Mouse (Mus musculus) regulatory T cell (primary cell): ENCODE measurements around the gene Cdh7.
"Not testable (repeated sequence)": the region's sequence is repeated elsewhere in the genome, so short reads cannot be mapped to it uniquely, and the experiment has no call there.

Experiments used
- in situ Hi-C: fragments of 300-600 bp; cut with MboI, MseI; formaldehyde crosslinking; loops from one replicate; pipeline ENCODE4 v1.15.1; 2025; ENCODE audit warnings: high pct_unique_total_duplicates

Cdh7 gene

DNA sequence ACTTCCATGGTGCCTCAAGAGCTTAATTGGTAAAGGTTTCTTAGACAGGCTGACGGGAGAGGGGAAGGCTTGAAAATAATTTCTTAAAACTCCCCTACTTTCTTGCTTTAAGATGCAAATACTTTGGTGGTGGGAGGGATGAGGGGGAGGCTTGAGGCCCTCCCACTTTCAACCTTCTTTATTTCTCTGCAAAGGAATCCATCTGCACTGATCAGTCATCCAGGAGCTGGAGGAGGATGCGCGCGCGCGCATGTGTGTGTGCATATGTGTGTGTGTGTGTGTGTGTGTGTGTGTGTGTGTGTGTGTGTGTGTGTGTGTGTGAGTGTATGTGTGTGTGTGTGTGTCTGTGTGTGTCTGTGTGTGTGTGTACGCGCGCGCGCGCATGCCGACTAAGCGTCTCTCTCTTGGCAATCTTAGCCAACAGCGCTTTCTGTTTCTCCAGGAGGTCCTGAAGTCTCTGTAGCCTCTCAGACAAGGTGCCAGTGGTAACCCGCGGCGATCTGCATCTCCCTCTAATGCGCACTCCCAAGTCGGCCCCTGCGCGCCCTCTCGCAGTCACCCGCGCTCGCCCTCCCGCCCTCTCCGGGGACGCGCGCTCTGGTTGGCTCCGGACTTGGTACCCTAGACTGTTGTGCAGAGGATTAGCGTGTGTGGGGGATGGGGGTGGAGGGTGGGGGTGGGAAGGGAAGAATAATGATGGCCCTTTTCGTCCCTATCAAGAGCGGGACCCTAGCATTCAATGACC, at the start of gene Cdh7:
TSS of gene Cdh7 (plus strand) at position 368 of the 745 bp plus-strand sequence.
- in situ Hi-C loops: no loop called here

DNA sequence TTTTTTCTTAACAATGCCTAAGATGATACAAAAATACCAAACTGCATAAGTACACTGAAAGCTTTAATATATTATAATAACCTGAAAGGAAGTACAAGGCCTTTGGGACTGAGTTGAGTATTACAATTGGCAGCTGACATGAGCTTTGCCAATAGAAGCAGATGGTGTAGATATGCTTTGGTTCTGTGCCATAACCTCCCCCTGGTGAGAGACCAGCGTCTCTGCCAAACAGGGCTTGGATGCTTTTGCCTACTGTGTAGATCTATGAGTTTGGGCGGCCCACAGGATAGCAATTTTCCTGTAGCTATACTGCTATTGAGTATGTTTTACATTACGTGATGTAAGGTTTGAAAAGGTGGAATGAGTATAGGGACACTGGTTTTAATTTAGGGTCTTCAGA, 49.6 kb upstream of the Cdh7 start:
- in situ Hi-C loops: no loop called here

DNA sequence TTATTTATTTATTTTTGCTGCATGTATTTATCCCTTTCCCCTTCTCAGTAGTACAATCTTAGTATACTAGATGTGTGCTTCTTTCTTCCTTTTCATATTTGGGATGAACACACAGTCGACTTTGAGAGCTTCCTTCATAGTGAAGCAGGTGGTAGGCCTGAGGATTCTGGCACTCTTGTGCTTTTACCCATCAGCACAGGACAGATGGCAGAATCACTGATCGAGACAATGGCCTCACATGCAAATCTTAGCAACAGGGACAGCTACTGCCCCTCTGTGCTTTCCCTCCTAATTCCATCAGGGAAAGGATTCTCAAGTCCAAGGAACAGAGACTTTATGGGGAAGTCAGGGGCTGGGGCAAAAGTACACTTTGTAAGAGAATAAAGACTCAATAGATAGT, 33.7 kb upstream of the Cdh7 start:
- in situ Hi-C loops: no loop called here

DNA sequence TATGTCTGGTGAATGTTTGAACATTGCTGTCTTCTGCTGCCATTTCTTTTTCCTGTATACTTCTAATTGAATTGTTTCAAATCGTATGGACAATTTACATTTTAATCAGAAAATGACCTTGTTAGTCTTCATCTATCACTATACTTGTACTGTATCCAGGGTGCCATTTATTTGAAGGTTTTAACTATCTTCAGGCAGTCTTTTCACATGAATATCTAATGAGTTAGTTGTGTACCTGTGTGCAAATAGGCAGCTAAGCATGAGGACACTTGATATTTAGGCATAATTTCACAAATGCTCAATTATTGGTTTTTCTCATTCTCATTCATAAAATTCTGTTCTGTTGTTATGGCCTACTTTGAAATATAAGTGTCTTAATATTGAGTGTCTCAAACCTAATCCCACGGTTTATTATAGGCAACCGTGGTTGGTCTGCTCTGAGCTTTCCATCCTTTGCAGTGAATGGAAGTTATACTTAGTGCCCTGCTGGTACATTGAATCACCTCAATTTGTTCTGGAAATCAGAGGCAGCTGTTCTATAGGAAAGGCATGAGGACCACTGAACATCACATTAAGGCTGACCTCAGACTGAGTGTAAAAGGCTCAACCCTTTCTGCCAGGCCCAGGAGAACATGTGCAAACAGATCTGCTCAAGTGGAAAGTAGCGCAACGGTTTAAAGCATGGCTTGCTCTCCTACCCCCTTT, 10.4 kb upstream of the Cdh7 start:
- in situ Hi-C loops: no loop called here

DNA sequence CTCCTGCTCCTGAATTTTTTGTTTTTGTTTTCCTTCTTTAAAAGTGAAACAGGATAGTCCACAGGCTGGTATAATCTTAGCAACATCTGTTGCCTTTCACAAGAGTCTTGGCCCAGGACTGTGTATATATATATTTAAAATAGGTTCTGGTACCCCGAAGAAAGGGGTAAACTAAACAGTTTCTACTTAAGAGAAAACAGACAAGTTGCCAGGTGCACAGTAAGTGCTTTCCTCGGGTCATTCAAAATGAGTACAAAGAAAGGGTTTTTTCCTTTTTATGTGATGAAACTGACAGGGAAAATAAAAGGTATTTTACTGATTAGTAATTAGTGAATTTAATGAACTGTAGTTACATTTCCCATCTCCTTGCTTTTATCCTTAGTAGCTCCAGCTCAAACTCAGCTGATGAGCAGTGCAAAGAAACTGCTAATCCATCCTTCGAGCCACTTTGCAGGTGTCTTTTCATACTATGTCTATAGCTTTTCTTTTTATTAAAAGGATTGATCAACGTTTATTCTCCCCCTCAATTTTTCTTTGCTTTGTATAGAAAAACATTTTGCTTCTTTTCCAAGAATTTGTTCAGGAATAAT, 9.7 kb upstream of the Cdh7 start:
- in situ Hi-C loops: no loop called here

DNA sequence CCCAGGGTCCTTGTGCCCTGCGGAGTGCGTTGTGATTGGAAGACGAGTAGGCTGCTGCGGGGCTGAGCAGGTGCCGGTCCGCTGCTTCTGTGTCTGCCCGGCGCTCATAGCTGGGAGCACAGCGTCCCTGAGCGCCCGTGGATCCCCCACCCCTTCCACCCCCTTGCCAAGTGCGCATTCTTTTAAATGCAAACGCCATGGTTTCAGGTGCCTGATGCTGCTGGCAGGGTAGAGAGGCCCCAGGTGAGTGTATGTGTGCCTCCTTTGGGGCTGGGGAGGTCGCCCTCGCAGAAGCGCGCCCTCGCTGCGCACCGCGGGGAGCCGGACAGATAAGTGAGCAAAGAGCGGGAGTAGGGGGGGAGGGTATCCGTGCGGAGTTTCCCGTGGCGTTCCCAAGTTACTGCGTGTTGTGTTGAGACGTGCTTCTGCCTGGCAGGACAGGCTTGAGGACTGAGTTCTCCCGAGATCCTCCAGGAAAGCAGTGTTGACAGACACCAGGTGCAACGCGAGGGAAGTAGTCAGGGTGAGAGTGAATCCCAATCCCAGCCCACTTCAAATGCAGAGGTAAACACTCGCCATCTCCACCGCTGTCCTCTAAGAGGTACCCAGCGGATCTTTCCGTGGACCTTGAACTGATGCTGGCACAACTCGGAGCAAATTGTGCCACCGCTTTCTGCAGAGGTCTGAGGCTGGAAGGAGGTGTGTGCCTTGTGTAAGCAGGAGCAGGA, 742 bp downstream of the Cdh7 start:
- in situ Hi-C loops: no loop called here

DNA sequence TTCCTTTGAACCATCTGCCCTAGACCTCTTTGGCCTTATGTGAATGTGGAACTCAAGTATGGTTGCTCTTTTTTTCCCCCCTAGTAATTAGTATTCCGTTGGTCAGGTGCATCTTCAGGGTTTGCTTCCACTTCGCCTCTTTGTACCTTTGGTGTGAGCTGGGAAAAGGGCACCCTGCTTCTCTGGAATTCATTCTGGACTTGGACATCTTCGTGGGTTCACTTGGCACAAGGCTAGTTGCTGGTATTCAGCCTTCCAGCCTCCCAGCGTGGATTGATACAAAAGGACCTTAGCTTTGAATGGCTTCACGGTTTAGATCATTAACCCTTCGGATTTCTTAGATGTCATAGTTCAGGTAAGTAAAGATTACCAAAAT, 1.3 kb downstream of the Cdh7 start:
- in situ Hi-C loops: no loop called here

DNA sequence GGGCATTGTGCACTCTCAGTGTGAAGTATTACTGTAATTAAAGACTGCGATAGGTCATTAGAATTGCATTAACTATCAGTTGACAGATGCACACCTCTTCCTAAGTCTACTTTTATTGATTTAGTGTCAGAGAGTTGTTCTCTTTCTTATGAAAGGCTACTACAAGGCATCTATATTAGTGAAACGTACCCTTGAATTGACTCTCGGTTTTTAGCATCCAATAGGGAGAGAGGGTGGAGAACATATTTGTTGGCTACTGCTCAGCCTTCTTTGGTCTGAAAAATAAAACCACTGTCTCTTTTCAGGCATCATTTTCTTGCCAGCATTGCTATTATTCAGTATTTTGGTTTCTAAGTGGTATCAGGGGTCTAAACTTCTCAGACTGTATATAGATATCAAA, 2.5 kb downstream of the Cdh7 start:
- in situ Hi-C loops: no loop called here

DNA sequence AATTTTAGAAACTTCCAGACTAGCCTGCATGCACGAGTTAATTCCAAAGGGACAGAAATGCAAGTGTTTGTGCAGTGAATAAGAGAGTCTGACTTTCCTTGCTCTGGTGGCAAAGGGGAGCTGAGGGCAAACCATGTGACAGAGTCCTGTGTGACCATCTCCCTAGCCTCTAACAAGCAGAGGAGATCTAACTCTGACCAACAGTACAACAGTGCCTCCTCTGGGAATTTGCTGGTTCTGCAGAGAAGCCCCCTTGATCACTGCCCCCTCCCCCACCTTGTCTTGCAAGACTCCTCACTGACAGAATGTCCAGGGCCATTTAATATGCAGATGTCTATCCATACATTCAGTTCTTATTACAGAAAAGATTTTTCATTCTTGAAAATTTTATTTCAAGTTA, 3.2 kb downstream of the Cdh7 start:
- in situ Hi-C loops: no loop called here

DNA sequence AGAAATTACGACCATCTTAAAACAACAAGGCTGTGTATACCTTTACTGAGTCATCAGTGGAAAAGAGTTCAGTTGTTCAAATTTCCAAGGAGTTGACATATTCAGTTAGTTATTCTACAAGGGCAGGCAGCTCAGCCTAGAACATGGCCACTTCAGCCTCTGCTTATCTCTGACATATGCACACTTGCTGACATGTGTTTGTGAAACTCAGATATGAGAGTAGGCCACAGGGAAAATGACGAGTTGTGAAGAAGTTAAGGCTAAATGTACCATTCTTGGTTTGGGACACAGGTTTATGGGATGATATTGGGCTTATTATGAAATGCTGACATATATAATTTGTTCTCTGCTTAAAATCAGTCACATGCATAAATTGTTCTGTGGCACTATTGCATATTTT, 7.3 kb downstream of the Cdh7 start:
- in situ Hi-C loops: no loop called here

DNA sequence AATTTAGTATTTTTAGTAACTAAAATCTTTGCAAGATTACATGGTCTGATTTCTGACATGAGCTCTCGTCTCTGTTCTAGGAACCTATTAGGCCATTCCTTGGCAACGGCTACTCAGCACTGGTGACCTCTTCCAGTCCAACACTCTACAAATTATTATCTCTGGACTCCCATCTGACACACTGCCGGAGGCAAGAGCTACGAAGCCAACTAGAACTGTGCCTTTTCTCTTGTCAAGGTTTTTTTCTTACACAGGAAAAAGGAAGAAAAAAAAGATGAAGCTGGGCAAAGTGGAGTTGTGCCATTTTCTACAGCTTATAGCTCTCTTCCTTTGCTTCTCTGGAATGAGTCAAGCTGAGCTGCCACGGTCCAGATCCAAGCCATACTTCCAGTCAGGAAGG, 11.7 kb downstream of the Cdh7 start:
- in situ Hi-C loops: no loop called here

DNA sequence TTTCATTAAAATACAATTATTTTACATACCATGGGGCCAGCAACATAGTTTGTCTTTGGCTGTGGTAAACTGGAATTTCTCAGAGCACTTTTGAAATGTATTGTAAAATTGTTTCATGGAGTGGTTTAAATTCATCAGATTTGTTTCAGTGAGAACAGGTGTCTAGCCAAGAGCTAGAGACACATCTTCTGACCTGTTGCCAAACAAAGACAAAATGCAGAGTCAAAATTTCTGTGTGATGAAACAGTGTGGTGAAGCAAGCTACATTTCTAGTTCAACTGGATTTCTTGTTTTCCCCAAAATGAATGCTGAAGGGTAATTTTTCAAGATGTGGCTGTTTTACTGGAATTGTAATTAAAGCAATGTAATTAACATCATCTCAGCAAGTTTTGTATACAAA, 22.2 kb downstream of the Cdh7 start:
- in situ Hi-C loops: no loop called here

DNA sequence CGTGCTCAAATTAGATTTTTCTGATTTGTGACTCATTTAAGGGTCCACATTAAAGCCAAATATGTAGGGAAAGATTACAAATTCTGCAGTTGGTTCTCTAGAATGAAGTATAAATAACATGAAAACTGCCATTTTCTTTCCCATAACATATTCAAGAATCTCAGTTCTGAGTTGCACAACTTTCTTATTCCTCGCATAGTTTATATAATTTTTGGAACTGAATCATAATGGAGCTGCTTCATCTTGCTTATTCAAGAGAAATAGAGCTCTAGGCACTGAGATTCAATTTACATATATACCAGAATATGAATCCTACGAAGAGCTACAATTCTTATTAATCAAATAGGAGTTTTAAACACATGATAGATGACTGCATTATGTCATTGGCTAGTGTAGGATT, 22.8 kb downstream of the Cdh7 start:
- in situ Hi-C loops: no loop called here

DNA sequence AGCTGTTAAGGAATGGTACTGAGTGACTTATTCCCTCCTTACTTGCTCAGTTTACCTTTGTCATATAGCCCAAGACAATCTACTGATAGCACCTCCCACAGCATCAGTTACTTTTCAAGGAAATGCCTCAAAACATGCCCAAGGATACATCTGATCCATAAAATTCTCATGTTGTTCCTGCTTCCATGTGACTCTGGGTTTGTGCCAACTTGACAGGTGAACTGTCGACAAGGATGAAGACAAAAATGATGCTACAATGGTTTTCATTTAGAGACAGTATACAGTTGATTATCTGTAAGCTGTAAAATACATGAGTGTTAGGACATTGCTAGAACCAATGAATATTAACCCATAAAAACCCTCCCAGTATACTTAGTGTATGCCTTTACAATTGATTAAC, 29.9 kb downstream of the Cdh7 start:
- in situ Hi-C loops: no loop called here

DNA sequence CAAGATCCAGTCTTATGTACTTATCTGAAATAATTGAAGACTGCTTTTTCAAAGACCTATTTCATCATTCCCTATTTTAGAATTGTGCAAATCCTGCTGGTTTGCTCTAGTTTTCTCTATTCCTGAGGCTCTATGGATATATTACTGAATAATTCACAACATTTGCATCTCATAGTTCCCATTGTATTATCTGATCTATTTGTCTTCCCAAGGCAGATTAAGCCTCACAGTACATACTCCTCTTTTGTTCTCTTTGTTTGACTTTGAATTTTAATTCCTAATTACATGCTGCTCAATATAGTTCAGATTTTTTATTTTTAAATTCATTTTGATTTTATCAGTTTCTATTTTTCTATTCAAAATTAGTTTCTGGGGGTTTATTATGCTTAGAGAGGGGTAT, 74.1 kb downstream of the Cdh7 start:
- in situ Hi-C loops: no loop called here

DNA sequence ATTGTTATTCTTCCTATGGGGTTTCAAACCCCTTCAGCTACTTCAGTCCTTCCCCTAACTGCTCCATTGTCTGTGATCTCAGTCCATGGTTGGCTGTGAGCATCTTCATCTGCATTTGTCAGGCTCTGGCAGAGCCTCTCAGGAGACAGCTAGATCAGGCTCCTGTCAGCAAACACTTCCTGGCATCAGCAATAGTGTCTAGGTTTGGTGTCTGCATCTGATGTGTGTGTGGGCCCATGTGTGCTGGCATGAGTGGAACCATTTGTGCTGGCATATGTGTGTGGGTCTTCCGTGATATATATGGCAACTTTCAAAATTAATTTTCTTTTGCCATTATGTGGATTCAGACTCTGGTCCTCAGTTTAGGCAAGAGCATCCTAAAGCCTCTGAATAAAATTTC, 85.2 kb downstream of the Cdh7 start:
- in situ Hi-C loops: no loop called here

DNA sequence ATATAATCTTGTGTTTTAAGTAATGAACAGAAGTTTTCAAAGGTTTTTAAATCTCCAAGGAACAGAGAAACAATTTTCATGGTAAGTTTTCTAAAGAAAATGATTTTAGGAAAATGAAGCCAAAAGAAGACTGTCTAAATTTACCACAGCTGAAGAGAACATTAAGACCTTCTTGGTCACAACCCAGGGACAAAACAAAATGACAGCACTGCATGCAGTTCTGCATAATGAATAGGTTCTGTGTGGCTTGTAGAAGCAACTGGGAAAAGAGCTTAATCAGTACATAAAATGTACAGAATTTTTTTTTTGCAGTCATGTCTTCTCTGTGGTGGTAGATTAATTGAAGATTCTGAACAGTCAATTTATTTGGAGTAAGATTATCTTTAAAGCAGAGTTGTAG, 96.2 kb downstream of the Cdh7 start:
- in situ Hi-C loops: no loop called here

DNA sequence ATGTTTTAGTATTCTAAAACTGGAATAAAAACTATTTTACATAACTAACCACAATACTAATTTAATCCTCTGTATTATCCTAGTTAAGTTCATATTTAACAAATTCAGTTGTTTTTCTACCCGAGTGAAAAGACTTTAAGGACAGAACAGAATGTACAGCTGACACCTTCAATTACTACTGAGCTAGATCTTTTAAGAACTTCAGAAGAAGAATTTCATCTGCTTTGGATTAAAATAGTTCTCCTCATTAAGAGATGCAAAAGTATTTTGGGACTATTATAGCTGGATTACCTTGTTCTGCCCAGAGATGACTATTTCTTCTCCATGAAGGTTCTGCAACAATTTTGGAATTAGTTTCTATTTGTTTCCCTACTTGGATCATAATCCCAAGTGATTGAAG, 135.8 kb downstream of the Cdh7 start:
- in situ Hi-C loops: no loop called here

DNA sequence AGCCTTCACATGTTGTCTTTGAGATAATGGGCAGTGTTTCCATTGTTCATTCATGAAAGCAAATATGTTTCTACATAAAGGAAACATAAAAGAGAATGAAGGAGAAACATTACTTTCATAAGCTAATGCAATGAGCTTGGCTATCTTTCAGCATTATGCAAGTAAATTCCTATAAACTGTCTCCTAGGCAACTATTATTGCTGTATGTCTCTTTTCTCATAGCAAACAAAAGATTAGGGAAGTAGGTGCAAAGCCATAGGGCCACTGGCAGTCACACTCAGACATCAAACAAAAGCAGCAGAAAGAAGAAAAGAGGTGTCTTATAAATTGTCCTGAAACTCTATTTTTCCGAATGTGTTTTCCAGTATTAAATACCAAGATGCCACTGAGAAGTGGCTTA, 136.6 kb downstream of the Cdh7 start:
- in situ Hi-C loops: no loop called here

DNA sequence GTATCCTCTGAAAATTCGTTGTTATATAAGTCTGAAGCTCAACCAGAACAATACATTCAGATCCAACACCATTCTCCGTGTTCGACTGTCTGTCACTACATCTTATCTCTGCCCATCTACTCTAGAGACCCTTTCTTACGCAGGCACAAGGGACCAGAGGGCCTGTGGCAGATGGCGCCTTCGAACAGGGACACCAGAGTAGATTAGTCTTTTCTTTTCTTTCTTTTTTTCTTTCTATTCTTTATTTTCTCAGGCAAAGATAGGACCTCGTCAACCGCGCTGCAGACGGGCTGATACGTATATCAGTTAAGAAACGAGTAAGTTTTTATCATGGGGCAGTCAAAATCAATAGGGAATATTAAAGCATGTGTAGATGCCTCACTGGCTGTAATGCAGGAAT, 189.2 kb downstream of the Cdh7 start:
- in situ Hi-C loops: not testable (repeated sequence)
